Mouse (Mus musculus) lung, adult 2 months (tissue): Measurements from ENCODE around the gene Cyp2ab1.

Source experiments
- CTCF ChIP-seq: fragments of 200-500 bp; IDR thresholded peaks from 2 replicates; pipeline ENCODE4 v1.5.1; 2011; ENCODE audit warnings: mild to moderate bottlenecking, low read length, control low read depth; ENCODE audit not compliant: insufficient read depth
- POLR2A ChIP-seq: fragments of 200-500 bp; IDR thresholded peaks from 2 replicates; pipeline ENCODE4 v1.6.1; 2011; ENCODE audit warnings: low read depth, mild to moderate bottlenecking, control low read depth, low read length, borderline replicate concordance; ENCODE audit errors: extremely low read depth

- TF ChIP-seq POLR2A (no peak), CTCF (no peak)
Measured at GRCm38 (mm10) chr16:20279395-20279794, 45.8 kb downstream of the Cyp2ab1 start.
